Mouse (Mus musculus): Measurements from ENCODE around the gene Gpr142. TPM values are rescaled to one million over a fixed set of nuclear protein-coding genes. Genes with fewer than 3 reads are reported as not detected.
A peak's percentile ranks its signal among the peaks of the same experiment; 100 is the strongest.

Gene Gpr142
- polyA plus RNA-seq, 1 experiment from 2014 or later = not detected

GRCm38 (mm10) chr11:114846336-114846735, 47.6 kb downstream of the Gpr142 start:
- 88% methylated on average over 4 of the region's 4 CpGs for WGBS
- Histone ChIP-seq H3K9me3 (ENCODE audit: control insufficient read depth) (no peaks in the 10 kb centered on the region), H3K27ac (ENCODE audit: low read depth, low read length) (no peak overlapping the region), H3K9ac (ENCODE audit: low read depth, low read length) (no peak overlapping the region), H3K4me2 (replicated peaks; ENCODE audit: low read depth) (no peak overlapping the region), H3K36me3 (ENCODE audit: control insufficient read depth, insufficient read depth) (no peaks in the 10 kb centered on the region), H3K4me1 (replicated peaks; ENCODE audit: control insufficient read depth, insufficient read depth, low read length) (no peaks in the 10 kb centered on the region), H3K4me3 (ENCODE audit: low read depth, low read length) (no peak overlapping the region), H3K27me3 (replicated peaks; ENCODE audit: control insufficient read depth, insufficient read depth, low read length) (peaks cover 18% of the 10 kb centered on the region; the same call in 1 of the 2 replicates)
- ATAC-seq = no peak
- no peak for TF ChIP-seq CTCF (IDR thresholded peaks at IDR 0.05; ENCODE audit: low read depth)

GRCm38 (mm10) chr11:114847008-114847407, 48.3 kb downstream of the Gpr142 start:
- Histone ChIP-seq H3K4me3 (ENCODE audit: low read depth, low read length) (no peak overlapping the region), H3K9ac (ENCODE audit: low read depth, low read length) (no peak overlapping the region), H3K9me3 (ENCODE audit: control insufficient read depth) (no peaks in the 10 kb centered on the region), H3K27ac (ENCODE audit: low read depth, low read length) (no peak overlapping the region), H3K4me2 (replicated peaks; ENCODE audit: low read depth) (no peak overlapping the region), H3K27me3 (replicated peaks; ENCODE audit: control insufficient read depth, insufficient read depth, low read length) (peaks cover 25% of the 10 kb centered on the region; the same call in 1 of the 2 replicates), H3K4me1 (replicated peaks; ENCODE audit: control insufficient read depth, insufficient read depth, low read length) (no peaks in the 10 kb centered on the region), H3K36me3 (ENCODE audit: control insufficient read depth, insufficient read depth) (no peaks in the 10 kb centered on the region)
- 88% methylated on average over 5 of the region's 5 CpGs for WGBS
- no peak for ATAC-seq
- no peak for TF ChIP-seq CTCF (IDR thresholded peaks at IDR 0.05; ENCODE audit: low read depth)

- no peak overlapping the region for H3K9ac ChIP-seq (ENCODE audit: low read depth, low read length)
- H3K4me3 ChIP-seq (ENCODE audit: low read depth, low read length) = no peak overlapping the region
- WGBS = 29% methylated on average over 2 of the region's 2 CpGs
- no peak for TF ChIP-seq CTCF (IDR thresholded peaks at IDR 0.05; ENCODE audit: low read depth)
- H3K36me3 ChIP-seq (ENCODE audit: control insufficient read depth, insufficient read depth) = no peaks in the 10 kb centered on the region
- no peaks in the 10 kb centered on the region for H3K4me1 ChIP-seq (replicated peaks; ENCODE audit: control insufficient read depth, insufficient read depth, low read length)
- H3K27ac ChIP-seq (ENCODE audit: low read depth, low read length) = no peak overlapping the region
- H3K9me3 ChIP-seq (ENCODE audit: control insufficient read depth) = no peaks in the 10 kb centered on the region
- peaks cover 36% of the 10 kb centered on the region for H3K27me3 ChIP-seq (replicated peaks; ENCODE audit: control insufficient read depth, insufficient read depth, low read length)
- H3K4me2 ChIP-seq (replicated peaks; ENCODE audit: low read depth) = no peak overlapping the region
- no peak for ATAC-seq
Observed at GRCm38 (mm10) chr11:114849572-114849971, 50.8 kb downstream of the Gpr142 start.

- Histone ChIP-seq H3K4me1 (replicated peaks; ENCODE audit: control insufficient read depth, insufficient read depth, low read length) (no peaks in the 10 kb centered on the region), H3K9me3 (ENCODE audit: control insufficient read depth) (no peaks in the 10 kb centered on the region), H3K9ac (ENCODE audit: low read depth, low read length) (no peak overlapping the region), H3K36me3 (ENCODE audit: control insufficient read depth, insufficient read depth) (no peaks in the 10 kb centered on the region), H3K4me3 (ENCODE audit: low read depth, low read length) (no peak overlapping the region), H3K27ac (ENCODE audit: low read depth, low read length) (no peak overlapping the region), H3K4me2 (replicated peaks; ENCODE audit: low read depth) (peak overlapping the region; percentile 98; the same call in 1 of the 2 replicates), H3K27me3 (replicated peaks; ENCODE audit: control insufficient read depth, insufficient read depth, low read length) (peaks cover 38% of the 10 kb centered on the region)
- TF ChIP-seq CTCF (IDR thresholded peaks at IDR 0.05; ENCODE audit: low read depth) = no peak
- ATAC-seq = no peak
- 21% methylated on average over 5 of the region's 5 CpGs for WGBS
Observed at GRCm38 (mm10) chr11:114850066-114850451, 51.3 kb downstream of the Gpr142 start.

- Histone ChIP-seq H3K27me3 (replicated peaks; ENCODE audit: control insufficient read depth, insufficient read depth, low read length) (peaks cover 38% of the 10 kb centered on the region), H3K4me1 (replicated peaks; ENCODE audit: control insufficient read depth, insufficient read depth, low read length) (no peaks in the 10 kb centered on the region), H3K4me3 (ENCODE audit: low read depth, low read length) (peak within 1 kb of the TSS; percentile 69), H3K9me3 (ENCODE audit: control insufficient read depth) (no peaks in the 10 kb centered on the region), H3K4me2 (replicated peaks; ENCODE audit: low read depth) (peak within 1 kb of the TSS; percentile 98), H3K9ac (ENCODE audit: low read depth, low read length) (peak within 1 kb of the TSS; percentile 51), H3K36me3 (ENCODE audit: control insufficient read depth, insufficient read depth) (no peaks in the 10 kb centered on the region), H3K27ac (ENCODE audit: low read depth, low read length) (no peak within 1 kb of the TSS; the same call in 1 of the 2 replicates)
- under 1% methylated on average over 37 of the region's 43 CpGs for WGBS
- no peak for TF ChIP-seq CTCF (IDR thresholded peaks at IDR 0.05; ENCODE audit: low read depth)
- peak; percentile 44; the same call in 1 of the 2 replicates for ATAC-seq
Observed at GRCm38 (mm10) chr11:114850452-114851268, 51.9 kb downstream of the Gpr142 start, which contains the start of gene Gprc5c. Gene Gprc5c (plus strand): TSS chr11:114851152.

- ATAC-seq = 0 out of 2 replicates have a peak, but pooled peaks have one; percentile 4
- TF ChIP-seq CTCF (IDR thresholded peaks at IDR 0.05; ENCODE audit: low read depth) = no peak
- H3K9ac ChIP-seq (ENCODE audit: low read depth, low read length) = peak overlapping the region; percentile 51; the same call in 1 of the 2 replicates
- no peaks in the 10 kb centered on the region for H3K9me3 ChIP-seq (ENCODE audit: control insufficient read depth)
- no peak overlapping the region for H3K27ac ChIP-seq (ENCODE audit: low read depth, low read length)
- peak overlapping the region; percentile 98 for H3K4me2 ChIP-seq (replicated peaks; ENCODE audit: low read depth)
- peaks cover 38% of the 10 kb centered on the region for H3K27me3 ChIP-seq (replicated peaks; ENCODE audit: control insufficient read depth, insufficient read depth, low read length)
- H3K36me3 ChIP-seq (ENCODE audit: control insufficient read depth, insufficient read depth) = no peaks in the 10 kb centered on the region
- H3K4me3 ChIP-seq (ENCODE audit: low read depth, low read length) = peak overlapping the region; percentile 69
- WGBS = under 1% methylated on average over 27 of the region's 27 CpGs
- no peaks in the 10 kb centered on the region for H3K4me1 ChIP-seq (replicated peaks; ENCODE audit: control insufficient read depth, insufficient read depth, low read length)
Observed at GRCm38 (mm10) chr11:114851269-114851607, 52.5 kb downstream of the Gpr142 start.

All from intestine, postnatal 0 days (tissue).